Mouse (Mus musculus): ENCODE measurements around the gene Gle1. TPM values are rescaled to one million over a fixed set of nuclear protein-coding genes. Genes with fewer than 3 reads are reported as not detected.
A peak's percentile ranks its signal among the peaks of the same experiment; 100 is the strongest.
"Not testable (repeated sequence)": the region's sequence is repeated elsewhere in the genome, so short reads cannot be mapped to it uniquely, and the experiment has no call there.

Gle1 gene
- 98.6 and 101 TPM in 2 replicates for polyA plus RNA-seq (2015; fragmentation: Nextera tagmentation; extraction: Ambion mirVana)

DNA sequence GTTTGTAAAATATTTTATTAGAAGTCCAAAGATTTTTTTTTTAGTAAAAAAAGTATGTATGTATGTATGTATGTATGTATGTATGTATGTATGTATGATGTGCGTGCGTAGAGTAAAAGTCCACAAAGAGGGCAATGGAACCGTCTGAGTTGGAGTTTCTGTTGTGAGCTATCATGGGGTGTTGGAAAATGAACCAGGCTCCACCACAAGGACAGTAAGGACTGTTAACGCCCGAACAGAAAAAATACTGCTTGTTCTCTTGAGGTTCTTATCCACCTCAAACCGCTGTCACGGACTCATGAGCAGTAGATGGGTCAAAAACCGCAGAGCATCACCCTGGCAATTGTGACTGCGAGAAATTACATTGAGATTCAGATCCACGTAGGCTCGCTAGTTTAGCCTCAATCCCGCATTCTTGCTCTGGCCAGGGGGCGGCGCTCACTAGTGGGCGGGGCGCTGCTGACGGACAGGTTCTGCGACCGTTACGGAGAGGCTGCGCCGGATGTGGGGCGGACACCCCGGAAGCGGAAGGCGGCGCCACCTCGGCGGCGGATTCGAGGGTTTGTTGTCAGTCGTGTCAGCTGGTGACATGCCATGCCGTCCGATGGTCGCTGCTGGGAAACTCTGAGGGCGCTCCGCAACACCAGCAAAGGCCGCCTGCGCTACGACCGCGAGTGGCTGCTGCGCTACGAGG lies at the start of gene Gle1:
Gene Gle1, plus strand, starts transcription at position 521 of the 694 bp plus-strand sequence.
- peak within 1 kb of the TSS; percentile 64 for H3K4me2 ChIP-seq (ENCODE audit: low read length)
- H3K4me1 ChIP-seq (replicated peaks; ENCODE audit: control insufficient read depth, insufficient read depth, low read length) = peaks cover 9% of the 10 kb centered on the region
- H3K4me3 ChIP-seq (replicated peaks; ENCODE audit: low read length) = peak within 1 kb of the TSS; percentile 72
- peak; percentile 99 for ATAC-seq
- H3K27ac ChIP-seq (ENCODE audit: low read length) = peak within 1 kb of the TSS; percentile 73
- WGBS = 3% methylated on average over 44 of the region's 44 CpGs
- H3K36me3 ChIP-seq (ENCODE audit: control insufficient read depth, insufficient read depth) = peaks cover 6% of the 10 kb centered on the region
- H3K27me3 ChIP-seq (replicated peaks; ENCODE audit: control insufficient read depth, insufficient read depth, low read length) = no peaks in the 10 kb centered on the region
- no peaks in the 10 kb centered on the region for H3K9me3 ChIP-seq (ENCODE audit: control insufficient read depth, low read length)
- H3K9ac ChIP-seq (replicated peaks; ENCODE audit: low read depth, low read length) = peak within 1 kb of the TSS; percentile 62

DNA sequence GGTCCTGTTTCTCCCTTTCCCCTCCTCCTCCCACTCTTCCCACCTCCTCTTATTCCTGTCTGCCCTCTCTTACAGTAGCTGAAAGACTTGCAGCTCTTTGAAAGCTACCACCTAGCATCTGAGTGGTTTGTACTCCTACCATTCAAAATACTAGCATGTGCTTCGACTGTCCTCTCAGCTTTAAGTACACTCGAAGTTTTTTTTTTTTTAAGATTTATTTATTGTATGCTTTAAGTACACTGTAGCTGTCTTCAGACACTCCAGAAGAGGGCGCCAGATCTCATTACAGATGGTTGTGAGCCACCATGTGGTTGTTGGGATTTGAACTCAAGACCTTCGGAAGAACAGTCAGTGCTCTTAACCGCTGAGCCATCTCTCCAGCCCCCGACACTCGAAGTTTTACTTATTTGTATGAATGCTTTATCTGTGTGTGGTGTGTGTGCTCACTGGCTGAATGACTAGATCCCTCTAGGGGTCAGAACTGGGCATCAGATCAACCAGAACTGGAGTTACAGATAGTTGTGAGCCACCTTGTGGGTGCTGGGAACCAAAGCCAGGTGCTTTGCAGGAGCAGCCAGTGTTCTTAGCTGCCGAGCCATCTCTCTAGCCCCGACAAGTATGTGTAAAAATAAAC lies 48.5 kb upstream of the Gle1 start:
- not testable (repeated sequence) for H3K36me3 ChIP-seq (ENCODE audit: control insufficient read depth, insufficient read depth); H3K9ac ChIP-seq (replicated peaks; ENCODE audit: low read depth, low read length); H3K27me3 ChIP-seq (replicated peaks; ENCODE audit: control insufficient read depth, insufficient read depth, low read length); ATAC-seq; H3K4me2 ChIP-seq (ENCODE audit: low read length); H3K9me3 ChIP-seq (ENCODE audit: control insufficient read depth, low read length); H3K4me3 ChIP-seq (replicated peaks; ENCODE audit: low read length); H3K27ac ChIP-seq (ENCODE audit: low read length)
- peaks cover 16% of the 10 kb centered on the region for H3K4me1 ChIP-seq (replicated peaks; ENCODE audit: control insufficient read depth, insufficient read depth, low read length)
- 87% methylated on average over 9 of the region's 9 CpGs for WGBS

DNA sequence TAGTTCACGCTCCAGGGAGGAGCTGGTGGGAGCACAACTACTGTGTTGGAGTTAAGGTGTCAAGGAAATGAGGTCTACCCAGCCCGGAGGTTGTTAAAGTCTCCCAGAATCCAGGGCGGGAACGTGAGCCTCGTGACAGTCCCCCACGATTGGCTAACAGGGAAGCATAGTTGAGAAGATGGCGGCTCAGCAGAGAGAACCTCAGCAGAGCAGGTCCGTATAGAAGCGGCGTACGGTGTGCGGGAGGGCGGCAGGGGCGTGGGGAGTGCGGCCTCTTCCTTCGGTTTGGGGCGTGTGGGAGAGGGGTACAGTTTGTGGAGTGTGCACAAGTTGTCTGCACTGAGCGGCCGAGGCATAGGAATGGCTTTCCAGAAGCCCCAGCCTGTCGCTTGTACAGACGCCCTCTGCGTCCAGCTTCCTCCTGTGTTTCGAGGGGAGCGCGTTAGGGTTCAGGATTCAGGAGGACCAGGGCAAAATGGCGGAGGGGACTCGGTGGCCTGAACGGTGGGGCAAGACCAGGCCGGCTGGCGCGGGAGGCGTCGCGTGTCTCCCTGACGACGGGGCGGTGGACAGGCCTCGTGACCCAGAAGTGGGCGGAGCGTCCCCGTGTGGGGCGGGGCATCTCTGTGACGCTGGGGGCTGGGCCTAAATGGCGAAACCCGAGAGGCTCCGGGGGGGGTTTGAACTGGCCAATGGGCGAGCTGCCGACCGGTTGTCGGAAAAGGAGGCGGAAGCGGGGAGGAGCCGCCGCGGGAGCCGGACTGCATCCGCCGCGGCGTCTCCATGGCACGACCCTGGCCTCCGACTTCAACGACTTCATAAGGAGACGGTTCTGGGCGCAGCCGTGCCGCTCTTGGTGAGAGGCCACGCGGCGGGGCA lies 45.9 kb upstream of the Gle1 start, which contains the start of gene Odf2:
Gene Odf2, plus strand, starts transcription at position 156 of the 879 bp plus-strand sequence.
- H3K4me1 ChIP-seq (replicated peaks; ENCODE audit: control insufficient read depth, insufficient read depth, low read length) = peaks cover 16% of the 10 kb centered on the region
- WGBS = under 1% methylated on average over 67 of the region's 70 CpGs
- peak within 1 kb of the TSS; percentile 82 for H3K27ac ChIP-seq (ENCODE audit: low read length)
- ATAC-seq = peak; percentile 89
- peak within 1 kb of the TSS; percentile 86 for H3K4me2 ChIP-seq (ENCODE audit: low read length)
- H3K27me3 ChIP-seq (replicated peaks; ENCODE audit: control insufficient read depth, insufficient read depth, low read length) = no peaks in the 10 kb centered on the region
- H3K36me3 ChIP-seq (ENCODE audit: control insufficient read depth, insufficient read depth) = peaks cover 12% of the 10 kb centered on the region
- peak within 1 kb of the TSS; percentile 89 for H3K9ac ChIP-seq (replicated peaks; ENCODE audit: low read depth, low read length)
- no peaks in the 10 kb centered on the region for H3K9me3 ChIP-seq (ENCODE audit: control insufficient read depth, low read length)
- peak within 1 kb of the TSS; percentile 100 for H3K4me3 ChIP-seq (replicated peaks; ENCODE audit: low read length)

DNA sequence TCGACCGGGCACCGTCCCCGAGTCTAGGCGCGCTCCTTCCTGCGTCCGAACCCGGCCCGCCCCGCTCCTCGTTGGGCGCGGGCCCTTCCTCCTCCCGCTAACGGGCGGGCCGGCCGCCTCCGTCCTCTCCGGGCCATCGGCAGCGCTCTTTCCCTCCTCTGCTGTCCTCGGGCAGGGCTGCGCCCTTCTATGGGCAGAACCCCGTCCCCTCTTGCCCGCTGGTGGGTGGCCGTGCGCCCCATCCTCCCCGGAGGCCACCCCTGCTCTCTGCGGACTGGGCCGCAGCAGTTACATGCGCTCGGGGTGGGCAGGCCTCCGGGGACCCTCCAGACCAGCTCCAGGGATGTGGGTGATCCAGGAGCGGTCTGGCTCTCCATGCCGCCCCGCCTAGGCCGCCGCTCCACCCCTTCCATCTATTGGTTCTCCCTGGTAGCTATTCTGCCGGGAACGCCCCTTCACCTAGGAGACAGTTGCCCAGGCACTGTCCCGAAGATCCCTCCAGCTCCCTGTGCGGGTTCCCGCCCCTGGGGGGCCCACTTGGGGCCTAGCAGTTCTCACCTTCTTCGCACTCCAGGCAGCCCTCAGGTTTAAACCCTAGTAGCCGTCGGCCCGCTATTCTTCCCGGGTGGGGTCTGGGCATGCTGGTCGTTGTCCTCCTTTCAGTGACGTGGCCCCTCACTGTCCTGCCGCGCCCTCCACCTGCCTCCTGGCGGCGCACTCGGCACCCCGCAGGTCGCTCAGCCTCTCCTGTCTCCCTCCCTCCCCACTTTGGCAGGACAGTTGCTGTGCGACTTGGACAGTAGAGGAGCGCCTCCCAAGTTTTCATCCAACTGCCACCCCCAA lies 45.0 kb upstream of the Gle1 start:
- H3K4me1 ChIP-seq (replicated peaks; ENCODE audit: control insufficient read depth, insufficient read depth, low read length) = peaks cover 16% of the 10 kb centered on the region
- ATAC-seq = peak; percentile 85
- peaks cover 18% of the 10 kb centered on the region for H3K36me3 ChIP-seq (ENCODE audit: control insufficient read depth, insufficient read depth)
- no peaks in the 10 kb centered on the region for H3K9me3 ChIP-seq (ENCODE audit: control insufficient read depth, low read length)
- H3K9ac ChIP-seq (replicated peaks; ENCODE audit: low read depth, low read length) = peak overlapping the region; percentile 89
- peak overlapping the region; percentile 100 for H3K4me3 ChIP-seq (replicated peaks; ENCODE audit: low read length)
- H3K27me3 ChIP-seq (replicated peaks; ENCODE audit: control insufficient read depth, insufficient read depth, low read length) = no peaks in the 10 kb centered on the region
- peak overlapping the region; percentile 86 for H3K4me2 ChIP-seq (ENCODE audit: low read length)
- WGBS = under 1% methylated on average over 51 of the region's 61 CpGs
- peak overlapping the region; percentile 82 for H3K27ac ChIP-seq (ENCODE audit: low read length)

DNA sequence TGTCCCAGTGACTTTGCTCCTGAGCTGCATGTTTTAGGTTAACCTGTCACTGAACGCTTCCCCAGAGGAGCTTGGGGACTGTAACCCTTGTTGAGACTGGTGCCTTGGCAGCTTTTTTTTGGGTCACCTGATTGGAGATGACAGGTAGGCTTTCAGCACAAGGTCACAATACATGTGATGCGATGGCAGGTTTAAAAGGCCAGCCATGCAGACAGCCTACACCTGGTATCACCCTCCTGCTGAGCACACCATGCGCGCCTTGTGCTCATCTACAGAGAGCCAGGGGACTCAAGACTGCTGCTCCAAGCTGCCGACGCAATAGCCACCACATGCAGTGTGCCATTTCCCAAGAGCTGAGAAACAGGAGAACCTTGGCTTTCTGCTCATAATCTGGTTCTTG lies 43.5 kb upstream of the Gle1 start:
- Histone ChIP-seq H3K4me2 (ENCODE audit: low read length) (no peak overlapping the region), H3K9me3 (ENCODE audit: control insufficient read depth, low read length) (no peaks in the 10 kb centered on the region), H3K36me3 (ENCODE audit: control insufficient read depth, insufficient read depth) (peaks cover 22% of the 10 kb centered on the region), H3K27me3 (replicated peaks; ENCODE audit: control insufficient read depth, insufficient read depth, low read length) (no peaks in the 10 kb centered on the region), H3K27ac (ENCODE audit: low read length) (no peak overlapping the region), H3K4me3 (replicated peaks; ENCODE audit: low read length) (no peak overlapping the region), H3K4me1 (replicated peaks; ENCODE audit: control insufficient read depth, insufficient read depth, low read length) (peaks cover 16% of the 10 kb centered on the region), H3K9ac (replicated peaks; ENCODE audit: low read depth, low read length) (no peak overlapping the region)
- 96% methylated on average over 6 of the region's 6 CpGs for WGBS
- ATAC-seq = no peak

DNA sequence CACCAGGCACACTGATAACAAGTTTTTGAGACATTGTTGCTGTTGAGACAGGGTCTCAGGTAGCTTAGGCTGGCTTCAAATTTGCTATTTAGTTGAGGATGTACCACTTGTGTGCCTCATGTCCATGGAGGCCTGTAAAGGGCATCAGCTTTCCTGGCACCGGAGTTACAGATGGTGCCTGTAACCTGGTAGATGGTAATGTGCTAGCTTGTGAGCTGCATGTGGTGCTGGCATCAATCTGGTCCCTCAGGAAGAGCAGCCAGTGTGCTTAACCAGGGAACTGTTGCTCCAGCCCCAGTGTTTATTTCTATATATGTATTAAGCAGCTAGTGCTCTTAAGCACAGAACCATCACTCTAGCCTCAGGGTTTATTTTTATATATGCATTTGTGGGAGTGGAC lies 39.2 kb upstream of the Gle1 start:
- H3K4me2 ChIP-seq (ENCODE audit: low read length) = no peak overlapping the region
- 88% methylated on average over 1 of the region's 1 CpGs for WGBS
- H3K27ac ChIP-seq (ENCODE audit: low read length) = no peak overlapping the region
- H3K4me1 ChIP-seq (replicated peaks; ENCODE audit: control insufficient read depth, insufficient read depth, low read length) = peaks cover 4% of the 10 kb centered on the region
- H3K27me3 ChIP-seq (replicated peaks; ENCODE audit: control insufficient read depth, insufficient read depth, low read length) = no peaks in the 10 kb centered on the region
- no peaks in the 10 kb centered on the region for H3K9me3 ChIP-seq (ENCODE audit: control insufficient read depth, low read length)
- no peak for ATAC-seq
- H3K9ac ChIP-seq (replicated peaks; ENCODE audit: low read depth, low read length) = no peak overlapping the region
- no peak overlapping the region for H3K4me3 ChIP-seq (replicated peaks; ENCODE audit: low read length)
- peaks cover 30% of the 10 kb centered on the region for H3K36me3 ChIP-seq (ENCODE audit: control insufficient read depth, insufficient read depth)

DNA sequence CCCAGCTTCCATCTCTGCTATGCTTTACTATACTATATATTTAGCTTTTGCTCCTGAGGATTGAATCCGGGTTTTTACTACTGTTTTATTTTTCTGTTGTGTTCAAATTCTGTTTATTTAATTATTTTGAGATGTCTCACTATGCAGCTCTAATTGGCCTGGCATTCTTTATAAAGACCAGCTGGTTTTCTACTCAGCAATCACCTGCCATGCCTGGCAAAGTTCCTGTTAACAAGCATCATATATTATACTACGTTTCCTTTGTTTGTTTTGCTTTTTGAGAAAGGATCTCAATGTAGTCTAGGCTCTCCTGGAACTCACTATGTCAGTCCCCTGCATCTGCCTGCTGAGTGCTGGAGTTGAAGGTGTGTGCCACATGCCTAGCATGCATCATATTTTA lies 37.9 kb upstream of the Gle1 start:
- no peaks in the 10 kb centered on the region for H3K27me3 ChIP-seq (replicated peaks; ENCODE audit: control insufficient read depth, insufficient read depth, low read length)
- peaks cover 43% of the 10 kb centered on the region for H3K36me3 ChIP-seq (ENCODE audit: control insufficient read depth, insufficient read depth)
- no peak overlapping the region for H3K9ac ChIP-seq (replicated peaks; ENCODE audit: low read depth, low read length)
- no peak overlapping the region for H3K4me2 ChIP-seq (ENCODE audit: low read length)
- H3K4me3 ChIP-seq (replicated peaks; ENCODE audit: low read length) = no peak overlapping the region
- H3K9me3 ChIP-seq (ENCODE audit: control insufficient read depth, low read length) = no peaks in the 10 kb centered on the region
- no peak for ATAC-seq
- no peak overlapping the region for H3K27ac ChIP-seq (ENCODE audit: low read length)
- WGBS = 74% methylated on average over 2 of the region's 2 CpGs
- no peaks in the 10 kb centered on the region for H3K4me1 ChIP-seq (replicated peaks; ENCODE audit: control insufficient read depth, insufficient read depth, low read length)

DNA sequence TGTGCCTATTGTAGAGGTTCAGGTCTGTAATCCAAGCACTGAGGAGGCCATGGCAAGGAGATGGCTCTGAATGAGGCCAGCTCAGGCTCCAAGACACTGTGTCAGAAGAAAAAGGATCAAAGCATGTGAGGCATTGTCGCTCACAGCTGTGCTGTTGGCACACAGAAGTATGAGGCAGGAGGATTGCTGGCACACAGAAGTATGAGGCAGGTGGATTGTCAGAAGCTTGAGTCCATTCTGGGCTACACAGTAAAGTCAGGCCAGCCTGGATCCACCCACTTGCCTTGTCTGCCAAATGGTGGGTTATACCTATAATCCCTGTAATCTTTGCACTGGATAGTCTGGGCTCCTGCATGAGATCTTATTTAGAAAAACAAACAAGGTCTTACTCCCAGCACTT lies 37.1 kb upstream of the Gle1 start:
- Histone ChIP-seq H3K4me2 (ENCODE audit: low read length) (no peak overlapping the region), H3K36me3 (ENCODE audit: control insufficient read depth, insufficient read depth) (peaks cover 48% of the 10 kb centered on the region), H3K9ac (replicated peaks; ENCODE audit: low read depth, low read length) (no peak overlapping the region), H3K27me3 (replicated peaks; ENCODE audit: control insufficient read depth, insufficient read depth, low read length) (no peaks in the 10 kb centered on the region), H3K4me3 (replicated peaks; ENCODE audit: low read length) (no peak overlapping the region), H3K9me3 (ENCODE audit: control insufficient read depth, low read length) (no peaks in the 10 kb centered on the region), H3K4me1 (replicated peaks; ENCODE audit: control insufficient read depth, insufficient read depth, low read length) (no peaks in the 10 kb centered on the region), H3K27ac (ENCODE audit: low read length) (no peak overlapping the region)
- ATAC-seq = no peak
- 65% methylated on average over 1 of the region's 1 CpGs for WGBS
